Mouse (Mus musculus): ENCODE results near the gene Rbfox1.

GRCm38 (mm10) chr16:6402816-6403215 lies 517.7 kb downstream of the Rbfox1 start:
- no peak for TF ChIP-seq CTCF (IDR thresholded peaks at IDR 0.05; ENCODE audit: insufficient read depth, low read depth, low read length)
- no peak for TF ChIP-seq POLR2A (IDR thresholded peaks at IDR 0.05; ENCODE audit: insufficient read depth, low read depth, low read length)

All from olfactory bulb, adult 2 months (tissue).